Mouse (Mus musculus): ENCODE data around the gene Ccdc84.
A peak's percentile ranks its signal among the peaks of the same experiment; 100 is the strongest.

Gene Ccdc84

GRCm38 (mm10) chr9:44361190-44361917, 57.0 kb downstream of the Ccdc84 start, which contains the start of gene Vps11:
Gene Vps11 (minus strand): TSS chr9:44361670.
- peak; percentile 92 for DNase-seq (ENCODE audit: low spot score)
